Mouse (Mus musculus) liver, embryonic 14.5 days (tissue): ENCODE data around the gene Usf3. TPM values are rescaled to one million over a fixed set of nuclear protein-coding genes. Genes with fewer than 3 reads are reported as not detected.

Experiments
- ATAC-seq: fragments of 200-750 bp; cut with Nextera tagmentation; 2 replicates; pipeline ENCODE4 v1.8.0; 2017; ENCODE audit warnings: moderate number of reproducible peaks, mild to moderate bottlenecking, moderate library complexity; ENCODE audit not compliant: insufficient read depth
- DNase-seq, 3 experiments: peaks; one replicate each; pipeline ENCODE4 v3.0.0-alpha.2; 2012 to 2013; ENCODE audit warnings: low read depth in 3 of 3, low spot score in 3 of 3
- H3K27ac ChIP-seq: fragments of 300-500 bp; sonication (generic); 2 replicates; pipeline ENCODE4 v1.5.1; 2014; ENCODE audit warnings: moderate library complexity, mild to moderate bottlenecking, control low read depth, inconsistent platforms
- H3K27me3 ChIP-seq: fragments of 300-500 bp; sonication (generic); 2 replicates; pipeline ENCODE4 v1.6.1; 2014; ENCODE audit warnings: mild to moderate bottlenecking, low read length, moderate library complexity; ENCODE audit not compliant: control insufficient read depth, insufficient read depth
- H3K36me3 ChIP-seq: fragments of 300-500 bp; sonication (generic); replicated peaks from 2 replicates; pipeline ENCODE4 v1.6.1; 2014; ENCODE audit warnings: low read depth; ENCODE audit not compliant: control insufficient read depth, insufficient read depth
- H3K4me1 ChIP-seq, 2 experiments: fragments of 200-500 bp in 1 of 2; fragments of 300-500 bp in 1 of 2; sonication (generic) in 1 of 2; replicated peaks; 2 replicates each; pipeline ENCODE4 v1.6.1; 2012 to 2014; ENCODE audit warnings: antibody characterized with exemption in 1 of 2, inconsistent platforms in 1 of 2, low read length in 1 of 2; ENCODE audit not compliant: control insufficient read depth in 2 of 2, insufficient read depth in 2 of 2
- H3K4me2 ChIP-seq: fragments of 300-500 bp; sonication (generic); 2 replicates; pipeline ENCODE4 v1.6.1; 2014; ENCODE audit warnings: low read depth, mild to moderate bottlenecking, control low read depth, moderate library complexity
- H3K4me3 ChIP-seq, 2 experiments: fragments of 200-500 bp in 1 of 2; fragments of 300-500 bp in 1 of 2; sonication (generic) in 1 of 2; 2 replicates each; pipeline ENCODE4 v1.5.1; 2012 to 2014; ENCODE audit warnings: low read depth in 2 of 2, low read length in 2 of 2, mild to moderate bottlenecking in 2 of 2, control low read depth in 1 of 2, inconsistent platforms in 1 of 2, moderate library complexity in 1 of 2; ENCODE audit not compliant: insufficient read depth in 1 of 2
- H3K9ac ChIP-seq: fragments of 300-500 bp; sonication (generic); replicated peaks from 2 replicates; pipeline ENCODE4 v1.6.1; 2014; ENCODE audit warnings: mild to moderate bottlenecking, control low read depth, moderate library complexity
- H3K9me3 ChIP-seq: fragments of 300-500 bp; sonication (generic); 2 replicates; pipeline ENCODE4 v1.6.1; 2016; ENCODE audit warnings: low read length, mixed read lengths; ENCODE audit not compliant: control insufficient read depth
- CTCF ChIP-seq: IDR thresholded peaks from 2 replicates; pipeline ENCODE4 v1.5.1; 2016; ENCODE audit warnings: antibody characterized with exemption, low read depth, control low read depth
- EP300 ChIP-seq: IDR thresholded peaks from 2 replicates; pipeline ENCODE4 v1.6.1; 2016; ENCODE audit warnings: antibody characterized with exemption, low read depth
- WGBS: fragments of 180-500 bp; shearing (Covaris S2); extraction: QIAGEN DNeasy Blood & Tissue Kit; methylation state at CpG from one replicate; pipeline ENCODE4 v1.1.7; 2014; ENCODE audit not compliant: insufficient replicate concordance; 5-methylcytosine and 5-hydroxymethylcytosine counted together
- polyA plus RNA-seq, 2 experiments: library from polyadenylated mRNA; depleted of rRNA in 1 of 2; stranded (reverse) in 1 of 2; unstranded in 1 of 2; fragments of >200 nt; fragmentation: Nextera tagmentation in 1 of 2; extraction: Ambion mirVana in 1 of 2; gene quantifications; 2 replicates each; pipeline versions ENCODE4 v1.2.1 to v1.2.3; 2012 to 2014

Gene Usf3
- polyA plus RNA-seq, 2 experiments, result 2.7 to 3.9 TPM

DNA sequence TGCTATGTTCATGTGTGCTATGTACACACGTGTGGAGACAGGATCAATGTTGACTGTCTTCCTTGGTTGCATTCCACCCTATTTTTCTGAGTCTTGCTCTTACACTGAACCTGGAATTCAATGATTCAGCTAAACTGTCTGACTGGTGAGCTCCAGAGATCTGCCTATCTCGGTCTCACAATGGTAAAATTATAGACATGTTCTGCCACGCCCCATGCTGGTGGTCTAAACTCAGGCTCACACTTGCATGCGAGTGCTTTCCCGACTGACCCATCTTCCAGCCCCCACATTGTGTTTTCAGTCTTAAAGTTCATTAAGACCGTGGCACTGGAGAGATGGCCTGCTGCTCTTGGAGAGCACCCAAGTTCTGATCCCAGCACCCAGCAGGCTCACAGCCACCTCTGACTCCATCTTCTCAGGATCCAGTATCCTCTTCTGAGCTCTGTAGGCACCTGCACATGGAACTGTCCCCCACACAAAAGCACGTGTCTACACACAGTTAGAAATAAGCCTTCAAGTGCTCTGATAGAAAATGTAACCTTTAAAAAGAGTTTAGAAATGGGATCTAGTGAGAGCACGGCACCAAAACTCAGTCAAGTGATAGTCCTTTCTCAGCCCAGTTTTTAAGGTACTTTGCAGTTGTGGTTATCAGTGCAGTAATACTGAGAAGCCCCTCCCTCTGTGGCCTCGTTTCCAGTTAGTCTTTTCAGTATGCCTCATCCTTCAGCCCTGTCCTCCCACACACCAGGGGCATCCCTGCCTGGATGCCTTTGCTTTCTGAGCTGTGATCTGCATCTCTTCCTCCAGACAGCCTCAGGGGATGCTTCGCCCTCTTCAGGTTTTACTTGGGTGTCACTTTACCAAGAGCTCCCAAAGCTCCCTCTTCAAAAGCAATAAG, 37.4 kb downstream of the Usf3 start:
- Histone ChIP-seq H3K27ac (no peak overlapping the region), H3K9me3 (no peaks in the 10 kb centered on the region), H3K36me3 (peaks cover 11% of the 10 kb centered on the region), H3K9ac (no peak overlapping the region), H3K27me3 (no peaks in the 10 kb centered on the region), H3K4me3 (no peak overlapping the region), H3K4me2 (peak overlapping the region; percentile 3; the same call in 1 of the 2 replicates), H3K4me1 (peaks cover 5 to 15% of the 10 kb centered on the region in 2 experiments; a peak in 3 of 4 replicates)
- 36% methylated on average over 10 of the region's 10 CpGs for whole genome bisulfite sequencing
- TF ChIP-seq CTCF (no peak), EP300 (peak; percentile 34; the same call in 1 of the 2 replicates)
- DNase-seq, result peak; percentile 26 to 39 (median 35)
- peak; percentile 83 for ATAC-seq

DNA sequence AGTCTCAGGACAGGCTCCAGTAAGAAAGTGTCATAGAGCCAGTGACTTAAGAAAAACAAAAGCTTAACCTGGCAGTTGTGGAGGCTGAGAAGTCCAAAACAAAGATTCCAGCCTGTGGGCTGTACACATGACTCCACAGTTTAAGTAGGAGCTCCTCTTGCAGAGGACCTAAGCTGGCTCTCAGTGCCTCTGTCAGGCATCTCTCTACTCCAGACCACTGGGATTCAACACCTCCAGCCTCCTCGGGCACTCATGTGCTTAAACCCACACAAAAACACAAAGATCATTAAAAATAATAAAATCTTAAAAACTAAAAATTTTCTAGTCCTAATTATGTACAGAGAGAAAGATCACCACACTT, 38.0 kb downstream of the Usf3 start:
- Histone ChIP-seq H3K27ac (no peak overlapping the region), H3K9me3 (no peaks in the 10 kb centered on the region), H3K4me2 (no peak overlapping the region), H3K4me1 (peaks cover 5 to 15% of the 10 kb centered on the region in 2 experiments; a peak in 3 of 4 replicates), H3K9ac (no peak overlapping the region), H3K36me3 (peaks cover 13% of the 10 kb centered on the region), H3K27me3 (no peaks in the 10 kb centered on the region), H3K4me3 (no peak overlapping the region)
- WGBS, result 56% methylated on average over 1 of the region's 1 CpGs
- no peak for DNase-seq
- no peak for ATAC-seq
- TF ChIP-seq CTCF (no peak), EP300 (no peak)

DNA sequence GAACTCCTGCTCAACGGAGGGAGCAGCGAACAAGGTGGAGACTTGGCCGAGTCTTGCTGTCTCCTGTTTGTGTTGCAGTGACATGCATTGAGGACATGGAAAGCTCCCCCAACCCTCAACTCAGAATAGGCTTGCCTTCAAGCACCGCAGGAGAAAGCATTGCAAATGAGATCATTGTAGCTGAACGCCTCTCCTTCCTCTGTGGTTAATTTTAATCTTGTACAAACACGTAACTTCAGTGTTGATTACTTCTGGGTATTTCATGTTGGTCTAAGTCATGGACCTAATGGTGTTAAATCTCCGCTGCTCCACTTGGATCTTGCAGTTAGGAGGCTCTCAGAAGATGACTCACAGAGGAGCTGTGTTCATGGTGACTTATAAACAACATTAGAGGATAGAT, 39.7 kb downstream of the Usf3 start:
- ATAC-seq (no peak), DNase-seq (no peak)
- no peaks in the 10 kb centered on the region for H3K27me3 ChIP-seq
- H3K27ac ChIP-seq, result no peak overlapping the region
- H3K9me3 ChIP-seq, result no peaks in the 10 kb centered on the region
- 86% methylated on average over 7 of the region's 7 CpGs for WGBS
- H3K4me3 ChIP-seq, result no peak overlapping the region
- H3K4me1 ChIP-seq, result peaks cover 5 to 15% of the 10 kb centered on the region in 2 experiments; a peak in 3 of 4 replicates
- no peak overlapping the region for H3K4me2 ChIP-seq
- TF ChIP-seq CTCF, result no peak
- no peak for TF ChIP-seq EP300
- no peak overlapping the region for H3K9ac ChIP-seq
- H3K36me3 ChIP-seq, result peaks cover 18% of the 10 kb centered on the region

GRCm38 (mm10) chr16:44215513-44215912, 42.5 kb downstream of the Usf3 start:
- DNase-seq (no peak), ATAC-seq (no peak)
- WGBS, result 89% methylated on average over 9 of the region's 9 CpGs
- TF ChIP-seq CTCF, result no peak
- no peak for TF ChIP-seq EP300
- Histone ChIP-seq H3K9ac (no peak overlapping the region), H3K9me3 (no peaks in the 10 kb centered on the region), H3K4me1 (peaks cover 0 to 5% of the 10 kb centered on the region in 2 experiments; a peak in 2 of 4 replicates), H3K36me3 (peaks cover 12% of the 10 kb centered on the region), H3K4me2 (no peak overlapping the region), H3K27ac (no peak overlapping the region), H3K27me3 (no peaks in the 10 kb centered on the region), H3K4me3 (no peak overlapping the region)

GRCm38 (mm10) chr16:44216417-44216816, 43.4 kb downstream of the Usf3 start:
- Histone ChIP-seq H3K4me2 (no peak overlapping the region), H3K36me3 (peaks cover 12% of the 10 kb centered on the region), H3K4me3 (no peak overlapping the region), H3K27ac (no peak overlapping the region), H3K9ac (no peak overlapping the region), H3K4me1 (no peaks in the 10 kb centered on the region), H3K27me3 (no peaks in the 10 kb centered on the region), H3K9me3 (no peaks in the 10 kb centered on the region)
- WGBS, result 79% methylated on average over 7 of the region's 7 CpGs
- DNase-seq (no peak), ATAC-seq (no peak)
- TF ChIP-seq CTCF (no peak), EP300 (no peak)
